Mouse (Mus musculus): Measurements from ENCODE around the gene Uso1.

DNA sequence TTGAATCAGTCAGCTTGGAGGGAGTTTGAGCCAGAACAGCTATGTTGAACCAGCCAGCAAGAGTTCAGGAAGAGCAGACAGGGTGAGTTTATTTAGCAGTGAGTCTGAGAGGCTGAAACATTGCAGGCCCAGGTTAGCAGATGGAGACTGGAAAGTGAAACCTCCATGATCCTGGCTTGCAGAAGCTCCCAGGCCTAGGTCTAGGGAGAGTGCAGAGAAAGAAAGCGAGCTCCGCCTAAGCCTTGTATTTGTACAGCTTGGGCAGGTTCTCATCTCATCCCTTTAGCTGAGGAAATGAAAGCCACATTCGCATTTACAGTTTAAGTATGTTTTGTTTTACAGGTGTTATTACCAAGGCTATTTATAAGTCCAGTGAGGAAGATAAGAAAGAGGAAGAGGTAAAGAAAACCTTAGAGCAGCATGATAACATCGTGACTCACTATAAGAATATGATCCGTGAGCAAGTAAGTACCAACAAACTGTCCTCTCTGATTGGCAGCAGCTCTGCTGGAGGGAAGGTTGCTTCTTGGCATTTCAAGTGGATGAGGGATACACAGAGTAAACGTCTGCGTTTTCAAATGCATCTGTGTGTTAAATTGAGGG, 51.2 kb downstream of the Uso1 start:
- TF ChIP-seq CTCF (IDR thresholded peaks at IDR 0.05; ENCODE audit: low read depth) (no peak), EP300 (IDR thresholded peaks at IDR 0.05; ENCODE audit: low read depth) (no peak)
